Mouse (Mus musculus) myocyte (in vitro differentiated cells): ENCODE results near the gene Tdgf1. TPM values are rescaled to one million over a fixed set of nuclear protein-coding genes. Genes with fewer than 3 reads are reported as not detected.

Source experiments
- H3K27me3 ChIP-seq: one replicate; pipeline ENCODE4 v1.6.1; 2011; ENCODE audit not compliant: control insufficient read depth, insufficient read depth, insufficient read length
- H3K36me3 ChIP-seq: one replicate; pipeline ENCODE4 v1.6.1; 2011; ENCODE audit not compliant: control insufficient read depth, insufficient read depth
- H3K4me2 ChIP-seq: one replicate; pipeline ENCODE4 v1.6.1; 2011; ENCODE audit warnings: low read depth, control low read depth
- H3K4me3 ChIP-seq: one replicate; pipeline ENCODE4 v1.5.1; 2011; ENCODE audit warnings: mild to moderate bottlenecking, control low read depth, moderate library complexity
- H3K79me2 ChIP-seq: one replicate; pipeline ENCODE4 v1.6.1; 2011; ENCODE audit not compliant: control insufficient read depth, insufficient read depth
- H3ac ChIP-seq: one replicate; pipeline ENCODE4 v1.6.1; 2011; ENCODE audit not compliant: control insufficient read depth, insufficient read length
- CEBPB ChIP-seq: IDR thresholded peaks from 2 replicates; pipeline ENCODE4 v1.6.1; 2011; ENCODE audit warnings: mild to moderate bottlenecking, moderate library complexity; ENCODE audit not compliant: poor library complexity, insufficient read depth, severe bottlenecking
- E2F4 ChIP-seq: IDR thresholded peaks from one replicate; pipeline ENCODE4 v1.6.1; 2011; ENCODE audit warnings: mild to moderate bottlenecking, control low read depth, moderate library complexity; ENCODE audit not compliant: insufficient read depth
- MAX ChIP-seq: IDR thresholded peaks from one replicate; pipeline ENCODE4 v1.6.1; 2011; ENCODE audit warnings: low read depth, mild to moderate bottlenecking, control low read depth
- MYOD1 ChIP-seq, 3 experiments: IDR thresholded peaks; one replicate each; pipeline ENCODE4 v1.6.1; 2011; ENCODE audit warnings: control low read depth in 2 of 3, low read depth in 2 of 3, mild to moderate bottlenecking in 2 of 3, moderate library complexity in 1 of 3; ENCODE audit not compliant: insufficient read length in 2 of 3, control insufficient read depth in 1 of 3
- MYOG ChIP-seq, 3 experiments: IDR thresholded peaks; one replicate each; pipeline ENCODE4 v1.6.1; 2011; ENCODE audit warnings: control low read depth in 2 of 3, low read depth in 2 of 3, mild to moderate bottlenecking in 2 of 3; ENCODE audit not compliant: insufficient read length in 2 of 3, control insufficient read depth in 1 of 3, insufficient read depth in 1 of 3
- POLR2A ChIP-seq: IDR thresholded peaks from one replicate; pipeline ENCODE4 v1.6.1; 2011; ENCODE audit warnings: low read depth, mild to moderate bottlenecking, control low read depth, moderate library complexity; ENCODE audit not compliant: insufficient read length
- POLR2AphosphoS2 ChIP-seq: IDR thresholded peaks from one replicate; pipeline ENCODE4 v1.6.1; 2011; ENCODE audit warnings: low read depth, control low read depth; ENCODE audit not compliant: insufficient read length
- REST ChIP-seq: IDR thresholded peaks from one replicate; pipeline ENCODE4 v1.6.1; 2011; ENCODE audit warnings: mild to moderate bottlenecking, control low read depth, moderate library complexity; ENCODE audit not compliant: insufficient read depth, insufficient read length
- SRF ChIP-seq: IDR thresholded peaks from one replicate; pipeline ENCODE4 v1.6.1; 2011; ENCODE audit warnings: low read depth; ENCODE audit not compliant: control insufficient read depth, insufficient read length
- TCF12 ChIP-seq: IDR thresholded peaks from one replicate; pipeline ENCODE4 v1.6.1; 2011; ENCODE audit warnings: mild to moderate bottlenecking, control low read depth; ENCODE audit not compliant: poor library complexity, insufficient read depth, severe bottlenecking
- TCF3 ChIP-seq: IDR thresholded peaks from one replicate; pipeline ENCODE4 v1.6.1; 2011; ENCODE audit warnings: low read depth, control low read depth; ENCODE audit not compliant: insufficient read length
- USF1 ChIP-seq: IDR thresholded peaks from one replicate; pipeline ENCODE4 v1.6.1; 2011; ENCODE audit warnings: low read depth, mild to moderate bottlenecking, control low read depth, moderate library complexity
- polyA plus RNA-seq: library from polyadenylated mRNA; unstranded; fragments of >200 nt; fragmentation: generic; extraction: Trizol; gene quantifications from one replicate; pipeline ENCODE4 v1.2.1, GENCODE M21; 2012; ENCODE audit warnings: missing spikeins

The Tdgf1 gene
- polyA plus RNA-seq, 1 experiment, result not detected

GRCm38 (mm10) chr9:110952398-110952797, 6.4 kb upstream of the Tdgf1 start:
- Histone ChIP-seq H3ac (no peak overlapping the region), H3K36me3 (no peaks in the 10 kb centered on the region), H3K79me2 (no peaks in the 10 kb centered on the region), H3K4me3 (no peak overlapping the region), H3K27me3 (peaks cover 28% of the 10 kb centered on the region), H3K4me2 (no peak overlapping the region)
- no peak for TF ChIP-seq SRF
- TF ChIP-seq TCF12, result no peak
- no peak for TF ChIP-seq POLR2A
- TF ChIP-seq E2F4, result no peak
- no peak for TF ChIP-seq USF1
- no peak for TF ChIP-seq MAX

GRCm38 (mm10) chr9:110951866-110952265, 5.9 kb upstream of the Tdgf1 start:
- Histone ChIP-seq H3K4me2 (no peak overlapping the region), H3ac (no peak overlapping the region), H3K36me3 (no peaks in the 10 kb centered on the region), H3K27me3 (peaks cover 30% of the 10 kb centered on the region), H3K79me2 (no peaks in the 10 kb centered on the region), H3K4me3 (no peak overlapping the region)
- TF ChIP-seq TCF12 (no peak), E2F4 (no peak), MYOG (IDR thresholded peaks at IDR 0.05; ENCODE audit: control insufficient read depth in 1 of 3, insufficient read depth in 1 of 3, insufficient read length in 2 of 3, low read depth in 2 of 3) (no peak), MYOD1 (IDR thresholded peaks at IDR 0.05; ENCODE audit: control insufficient read depth in 1 of 3, insufficient read length in 2 of 3, low read depth in 2 of 3) (no peak)

DNA sequence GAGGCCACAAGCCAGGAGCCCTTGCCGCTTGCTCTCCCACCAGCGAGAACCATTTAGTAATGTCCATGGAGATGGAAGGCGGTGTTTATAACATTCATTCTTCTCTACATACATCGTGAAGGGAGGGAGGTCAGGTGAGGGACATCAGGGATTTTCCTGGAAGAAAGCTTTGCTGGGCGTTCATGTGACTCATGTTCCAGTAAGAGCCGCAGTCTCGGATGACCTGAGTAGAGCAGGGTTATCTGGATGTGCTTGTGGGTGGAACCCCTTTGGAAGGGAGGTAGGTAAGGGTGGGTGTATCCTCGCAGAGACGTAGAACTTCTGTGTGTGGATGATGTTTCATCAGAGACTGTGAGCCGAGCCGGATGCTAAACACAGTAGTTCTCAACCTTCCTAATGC, 5.4 kb upstream of the Tdgf1 start, which contains the start of gene Lrrc2:
Lrrc2 (plus strand) TSS at position 149 of the 400 bp plus-strand sequence.
- H3K79me2 ChIP-seq, result no peaks in the 10 kb centered on the region
- H3ac ChIP-seq, result no peak within 1 kb of the TSS
- H3K4me3 ChIP-seq, result no peak within 1 kb of the TSS
- H3K36me3 ChIP-seq, result no peaks in the 10 kb centered on the region
- peaks cover 33% of the 10 kb centered on the region for H3K27me3 ChIP-seq
- H3K4me2 ChIP-seq, result no peak within 1 kb of the TSS
- TF ChIP-seq TCF3, result no peak
- no peak for TF ChIP-seq MYOD1 (IDR thresholded peaks at IDR 0.05; ENCODE audit: control insufficient read depth in 1 of 3, insufficient read length in 2 of 3, low read depth in 2 of 3)
- TF ChIP-seq MAX, result no peak
- no peak for TF ChIP-seq USF1
- TF ChIP-seq SRF, result no peak
- no peak for TF ChIP-seq CEBPB
- TF ChIP-seq E2F4, result no peak
- no peak for TF ChIP-seq POLR2AphosphoS2
- TF ChIP-seq POLR2A, result no peak
- TF ChIP-seq MYOG (IDR thresholded peaks at IDR 0.05; ENCODE audit: control insufficient read depth in 1 of 3, insufficient read depth in 1 of 3, insufficient read length in 2 of 3, low read depth in 2 of 3), result no peak
- no peak for TF ChIP-seq TCF12
- no peak for TF ChIP-seq REST

DNA sequence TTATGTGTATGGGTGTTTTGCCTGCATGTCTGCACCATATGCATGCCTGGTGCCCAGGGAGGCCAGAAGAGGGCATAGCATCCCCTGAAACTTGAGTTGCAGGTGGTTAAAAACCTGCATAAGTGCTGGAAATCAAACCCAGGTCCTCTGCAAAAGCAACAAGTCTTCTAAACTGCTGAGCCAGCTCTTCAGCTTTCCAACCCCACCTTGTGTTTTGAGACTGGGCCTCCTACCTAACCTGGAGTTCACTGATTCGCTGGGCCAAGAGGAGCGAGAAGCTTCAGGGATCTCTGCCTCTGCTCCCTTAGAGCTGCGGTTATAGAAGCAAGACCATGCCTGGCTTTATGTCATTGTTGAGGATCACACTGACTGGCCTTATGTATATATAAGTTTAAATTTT, 4.2 kb upstream of the Tdgf1 start:
- Histone ChIP-seq H3K27me3 (peaks cover 25% of the 10 kb centered on the region), H3K4me3 (no peak overlapping the region)

DNA sequence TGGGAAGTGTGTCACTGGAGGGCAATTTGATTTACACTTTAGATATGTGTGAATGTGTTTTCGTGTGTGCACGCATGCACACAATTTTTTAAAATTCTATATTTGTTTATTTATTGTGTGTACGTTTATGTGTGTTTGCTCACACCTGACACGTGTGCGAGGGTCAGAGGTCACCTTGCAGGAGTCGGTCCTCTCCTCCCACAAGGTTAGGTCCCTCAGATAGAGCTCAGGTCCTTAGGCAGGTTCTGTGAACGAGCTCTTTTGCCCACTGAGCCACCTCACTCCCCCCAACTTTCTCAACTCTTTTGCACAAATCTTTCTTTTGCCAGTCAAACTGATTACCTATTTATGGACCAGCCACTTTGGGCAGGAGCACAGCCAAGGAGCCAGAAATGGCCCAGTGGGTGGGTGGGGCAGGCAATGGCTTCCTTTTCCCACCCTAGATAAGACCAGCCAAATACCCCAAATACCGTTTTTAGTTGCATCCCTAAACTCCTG, 2.9 kb upstream of the Tdgf1 start:
- no peak for TF ChIP-seq SRF

More for the DNA sequence above, 4.2 kb upstream of the Tdgf1 start:
- H3K79me2 ChIP-seq, result no peaks in the 10 kb centered on the region
- no peak overlapping the region for H3K4me2 ChIP-seq
- TF ChIP-seq TCF12, result no peak
- TF ChIP-seq USF1, result no peak
- TF ChIP-seq MYOG (IDR thresholded peaks at IDR 0.05; ENCODE audit: control insufficient read depth in 1 of 3, insufficient read depth in 1 of 3, insufficient read length in 2 of 3, low read depth in 2 of 3), result no peak
- TF ChIP-seq MYOD1 (IDR thresholded peaks at IDR 0.05; ENCODE audit: control insufficient read depth in 1 of 3, insufficient read length in 2 of 3, low read depth in 2 of 3), result no peak
- no peaks in the 10 kb centered on the region for H3K36me3 ChIP-seq
- H3ac ChIP-seq, result no peak overlapping the region

DNA sequence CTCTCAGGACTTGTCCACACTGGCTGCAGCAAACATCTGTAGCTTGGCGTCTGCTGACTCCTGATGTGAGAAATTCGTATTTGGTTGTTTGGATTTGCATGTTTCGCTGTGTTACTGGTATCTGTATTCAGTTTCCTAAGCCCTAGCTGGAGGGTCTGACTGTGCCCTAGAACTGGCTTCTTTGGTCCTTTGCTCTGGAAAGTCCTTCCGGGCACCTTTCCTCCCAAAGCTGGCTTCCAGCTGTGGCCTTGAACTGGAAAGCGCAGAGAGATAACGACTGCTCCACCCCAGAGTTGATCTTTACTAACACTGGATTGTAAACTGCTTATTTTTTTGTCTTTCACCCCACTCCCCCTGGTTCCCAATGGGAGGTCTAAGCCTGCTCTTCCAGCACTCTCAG, 1.9 kb upstream of the Tdgf1 start:
- TF ChIP-seq REST (no peak), MAX (no peak), TCF3 (no peak), MYOD1 (IDR thresholded peaks at IDR 0.05; ENCODE audit: control insufficient read depth in 1 of 3, insufficient read length in 2 of 3, low read depth in 2 of 3) (no peak), SRF (no peak), E2F4 (no peak), POLR2AphosphoS2 (no peak), USF1 (no peak)
- no peak overlapping the region for H3ac ChIP-seq
- H3K36me3 ChIP-seq, result no peaks in the 10 kb centered on the region
- H3K4me3 ChIP-seq, result no peak overlapping the region
- H3K27me3 ChIP-seq, result peaks cover 14% of the 10 kb centered on the region
- H3K79me2 ChIP-seq, result no peaks in the 10 kb centered on the region
- no peak overlapping the region for H3K4me2 ChIP-seq

More for the DNA sequence above, 2.9 kb upstream of the Tdgf1 start:
- Histone ChIP-seq H3K79me2 (no peaks in the 10 kb centered on the region), H3K36me3 (no peaks in the 10 kb centered on the region), H3K4me2 (no peak overlapping the region), H3K27me3 (peaks cover 16% of the 10 kb centered on the region), H3K4me3 (no peak overlapping the region), H3ac (no peak overlapping the region)
